Mouse (Mus musculus): ENCODE data around the gene Hist1h4j.

DNA sequence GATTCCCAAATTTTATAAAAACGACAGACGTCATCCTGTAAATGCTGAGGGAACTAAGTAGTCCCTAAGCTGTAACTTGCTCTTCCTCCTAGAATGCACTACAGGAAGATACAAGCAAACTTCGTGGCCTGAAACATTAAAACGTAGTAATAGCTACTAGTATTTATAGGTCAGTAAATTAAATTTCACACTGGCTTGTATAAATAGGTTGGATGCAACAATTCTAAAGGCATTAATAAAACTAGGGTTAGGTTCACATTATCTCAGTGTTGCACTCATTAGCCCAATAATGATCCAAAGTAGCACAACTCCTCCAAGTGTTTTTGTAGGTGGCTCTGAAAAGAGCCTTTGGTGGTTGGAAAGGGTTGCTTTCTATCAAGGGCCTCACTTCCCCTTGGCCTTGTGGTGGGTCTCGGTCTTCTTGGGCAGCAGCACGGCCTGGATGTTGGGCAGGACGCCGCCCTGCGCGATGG, 18.2 kb downstream of the Hist1h4j start:
- no peak for TF ChIP-seq CTCF (conservative IDR thresholded peaks at IDR 0.05; ENCODE audit: insufficient read depth, insufficient read length, low read depth, low read length)
- no peak for TF ChIP-seq POLR2A (IDR thresholded peaks at IDR 0.05; ENCODE audit: low read depth, low read length)

Measured in kidney, adult 2 months (tissue).